Mouse (Mus musculus): ENCODE results near the gene Syne2. TPM values are rescaled to one million over a fixed set of nuclear protein-coding genes. Genes with fewer than 3 reads are reported as not detected.

Syne2 gene
- polyA plus RNA-seq, 1 experiment from 2014 or later, result 11.3 TPM

DNA sequence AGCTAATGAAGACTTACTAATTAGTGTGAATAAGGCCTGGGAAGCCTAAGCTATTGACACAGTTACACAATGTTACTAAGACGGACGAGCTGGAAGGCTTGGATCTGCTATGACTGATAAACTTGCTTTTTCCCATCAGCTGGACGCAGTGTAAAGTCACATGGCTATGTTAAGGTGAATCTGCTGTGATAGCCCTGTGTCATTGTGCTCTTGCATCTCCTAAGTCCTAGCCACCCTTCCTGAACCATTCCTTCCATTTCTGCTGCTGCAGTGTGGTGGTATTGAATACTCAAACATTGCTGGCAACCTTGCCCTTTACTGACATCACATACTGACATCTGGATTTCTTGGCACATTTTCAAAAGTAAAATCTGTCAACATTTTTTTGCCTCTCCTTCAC, 90.5 kb downstream of the Syne2 start:
- 61% methylated on average over 3 of the region's 3 CpGs for WGBS (ENCODE audit: insufficient replicate concordance)
- no peak for ATAC-seq
- H3K27ac ChIP-seq, result no peak overlapping the region
- no peaks in the 10 kb centered on the region for H3K4me1 ChIP-seq
- H3K4me3 ChIP-seq, result no peak overlapping the region
- no peaks in the 10 kb centered on the region for H3K27me3 ChIP-seq (replicated peaks)
- 0 out of 2 replicates have a peak, but pooled peaks cover 5% of the 10 kb centered on the region for H3K36me3 ChIP-seq
- no peak overlapping the region for H3K4me2 ChIP-seq
- H3K9ac ChIP-seq, result no peak overlapping the region
- no peaks in the 10 kb centered on the region for H3K9me3 ChIP-seq (replicated peaks)

DNA sequence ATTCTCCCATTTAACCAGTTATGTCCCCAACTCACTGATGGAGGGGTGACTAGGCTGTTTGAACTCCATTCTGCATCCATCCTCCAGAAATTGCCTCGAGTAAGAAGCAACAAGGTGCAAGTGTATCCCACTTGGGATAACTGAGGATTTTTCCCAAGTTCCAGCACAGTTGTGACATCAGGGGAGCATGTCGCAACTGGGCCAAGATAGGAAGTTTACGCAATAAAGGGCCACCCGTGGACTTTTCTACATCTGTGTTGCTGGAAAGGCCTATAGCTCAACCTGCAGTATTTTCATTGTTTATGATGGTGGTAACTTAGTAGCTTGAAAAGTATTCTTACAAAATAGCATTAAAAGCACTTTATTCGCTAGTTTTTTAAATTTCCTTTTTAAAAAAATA, 97.8 kb downstream of the Syne2 start:
- Histone ChIP-seq H3K27me3 (replicated peaks) (no peaks in the 10 kb centered on the region), H3K4me1 (no peaks in the 10 kb centered on the region), H3K4me2 (no peak overlapping the region), H3K4me3 (no peak overlapping the region), H3K36me3 (0 out of 2 replicates have a peak, but pooled peaks cover 5% of the 10 kb centered on the region), H3K9ac (no peak overlapping the region), H3K27ac (no peak overlapping the region), H3K9me3 (replicated peaks) (no peaks in the 10 kb centered on the region)
- ATAC-seq, result no peak
- 60% methylated on average over 5 of the region's 5 CpGs for WGBS (ENCODE audit: insufficient replicate concordance)

DNA sequence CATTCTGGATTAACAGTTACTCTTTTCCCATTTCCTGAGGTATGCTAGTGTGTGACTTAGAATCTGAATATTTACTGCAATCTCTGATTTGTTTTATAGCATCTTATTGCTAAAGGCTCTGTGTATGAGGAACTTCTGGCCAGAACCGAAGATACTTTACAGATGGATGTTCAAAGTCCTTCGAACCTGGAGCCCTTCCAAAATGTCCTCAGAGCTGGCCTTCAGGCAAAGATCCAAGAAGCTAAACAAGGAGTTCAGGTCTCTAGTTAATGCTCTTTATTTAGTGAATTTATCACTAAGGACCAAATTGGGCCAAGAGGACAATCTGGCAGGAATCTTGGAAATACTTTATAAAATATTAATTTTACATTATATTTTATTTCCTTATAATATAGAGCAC, 100.5 kb downstream of the Syne2 start:
- H3K36me3 ChIP-seq, result no peaks in the 10 kb centered on the region
- H3K4me3 ChIP-seq, result no peak overlapping the region
- no peak overlapping the region for H3K4me2 ChIP-seq
- no peak for ATAC-seq
- no peaks in the 10 kb centered on the region for H3K27me3 ChIP-seq (replicated peaks)
- no peak overlapping the region for H3K27ac ChIP-seq
- WGBS (ENCODE audit: insufficient replicate concordance), result 58% methylated on average over 2 of the region's 2 CpGs
- no peaks in the 10 kb centered on the region for H3K9me3 ChIP-seq (replicated peaks)
- no peak overlapping the region for H3K9ac ChIP-seq
- no peaks in the 10 kb centered on the region for H3K4me1 ChIP-seq

DNA sequence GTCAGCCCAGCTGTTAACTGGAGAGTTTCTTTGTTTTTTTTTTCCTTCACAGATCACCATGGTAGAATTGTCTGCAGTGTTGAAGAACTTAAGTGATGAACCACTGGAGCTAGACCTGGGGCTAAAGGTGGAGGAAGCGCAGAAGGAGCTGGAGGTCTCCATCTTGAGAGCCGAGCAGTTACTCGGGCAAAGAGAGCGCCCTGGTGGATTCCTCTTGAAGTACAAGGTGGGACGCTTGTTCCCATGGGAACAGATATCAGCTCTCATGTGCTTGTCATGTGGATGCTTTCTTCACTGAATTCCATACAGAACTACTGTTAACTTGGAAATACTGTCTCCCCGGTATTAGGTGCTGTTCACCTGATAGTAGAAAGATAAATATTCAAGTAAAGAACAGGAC, 101.0 kb downstream of the Syne2 start:
- H3K4me1 ChIP-seq, result no peaks in the 10 kb centered on the region
- no peak overlapping the region for H3K4me2 ChIP-seq
- no peak for ATAC-seq
- no peak overlapping the region for H3K9ac ChIP-seq
- H3K36me3 ChIP-seq, result no peaks in the 10 kb centered on the region
- 51% methylated on average over 6 of the region's 6 CpGs for WGBS (ENCODE audit: insufficient replicate concordance)
- H3K27me3 ChIP-seq (replicated peaks), result no peaks in the 10 kb centered on the region
- no peak overlapping the region for H3K27ac ChIP-seq
- no peak overlapping the region for H3K4me3 ChIP-seq
- H3K9me3 ChIP-seq (replicated peaks), result no peaks in the 10 kb centered on the region

DNA sequence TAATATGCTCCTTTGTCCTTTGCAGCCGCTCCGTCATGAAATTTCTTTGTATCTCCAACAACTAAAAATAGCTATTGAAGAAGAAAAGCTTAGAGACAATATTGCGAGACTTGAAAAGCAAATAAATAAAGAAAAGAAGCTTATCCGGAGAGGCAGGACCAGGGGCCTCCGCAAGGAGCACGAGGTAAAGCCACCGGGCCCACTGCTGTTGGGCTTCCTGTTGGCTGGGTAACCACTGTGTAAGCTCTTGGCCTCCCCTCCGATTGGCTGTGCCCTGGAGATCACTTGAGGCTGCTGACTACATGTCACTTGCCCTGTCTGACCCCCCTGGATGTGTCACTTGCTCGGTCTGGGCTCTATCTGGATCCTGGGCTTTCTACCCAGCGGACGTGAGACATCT, 105.0 kb downstream of the Syne2 start:
- Histone ChIP-seq H3K4me3 (no peak overlapping the region), H3K9me3 (replicated peaks) (no peaks in the 10 kb centered on the region), H3K9ac (no peak overlapping the region), H3K4me1 (no peaks in the 10 kb centered on the region), H3K4me2 (no peak overlapping the region), H3K27me3 (replicated peaks) (no peaks in the 10 kb centered on the region), H3K27ac (no peak overlapping the region), H3K36me3 (peaks cover 14% of the 10 kb centered on the region)
- 0 out of 2 replicates have a peak, but pooled peaks have one; percentile 27 for ATAC-seq
- WGBS (ENCODE audit: insufficient replicate concordance), result 60% methylated on average over 11 of the region's 11 CpGs

DNA sequence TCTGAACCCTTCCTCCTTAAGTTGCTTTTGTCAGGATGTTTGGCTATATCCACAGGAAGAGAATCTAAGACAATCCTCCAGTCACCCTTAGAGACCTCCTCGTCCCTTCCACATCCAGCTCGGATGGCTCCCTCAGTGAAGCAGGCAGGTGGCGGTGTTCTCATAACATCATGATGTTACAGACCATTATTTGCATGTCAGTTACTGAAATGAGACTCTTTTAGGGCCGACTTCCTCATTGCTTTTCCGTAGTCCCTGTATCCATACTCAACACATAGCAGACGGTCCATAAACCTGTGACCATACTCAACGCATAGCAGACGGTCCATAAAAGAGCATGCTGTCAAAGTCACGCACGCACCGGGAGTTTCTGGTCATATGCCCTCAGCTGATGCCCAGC, 106.9 kb downstream of the Syne2 start:
- H3K4me1 ChIP-seq, result no peaks in the 10 kb centered on the region
- peaks cover 14% of the 10 kb centered on the region for H3K36me3 ChIP-seq
- no peak for ATAC-seq
- no peak overlapping the region for H3K9ac ChIP-seq
- WGBS (ENCODE audit: insufficient replicate concordance), result 78% methylated on average over 11 of the region's 11 CpGs
- H3K27me3 ChIP-seq (replicated peaks), result no peaks in the 10 kb centered on the region
- H3K27ac ChIP-seq, result no peak overlapping the region
- H3K4me2 ChIP-seq, result no peak overlapping the region
- no peaks in the 10 kb centered on the region for H3K9me3 ChIP-seq (replicated peaks)
- H3K4me3 ChIP-seq, result no peak overlapping the region

DNA sequence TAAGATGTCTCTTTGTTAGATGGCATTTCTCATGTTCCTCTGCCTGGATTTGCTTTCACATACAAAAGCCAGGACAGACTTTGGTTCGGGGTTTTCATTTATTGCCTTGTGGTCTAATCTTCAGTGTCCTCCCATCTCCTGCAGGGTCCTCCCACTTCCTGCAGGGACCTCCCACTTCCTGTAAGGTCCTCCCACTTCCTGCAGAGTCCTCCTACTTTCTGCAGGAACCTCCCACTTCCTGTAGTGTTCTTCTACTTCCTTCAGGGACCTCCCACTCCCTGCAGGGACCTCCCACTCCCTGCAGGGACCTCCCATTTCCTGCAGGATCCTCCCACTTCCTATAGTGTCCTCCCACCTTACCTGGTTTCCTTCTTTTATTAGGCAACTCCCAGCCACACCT, 109.7 kb downstream of the Syne2 start:
- no peak overlapping the region for H3K9ac ChIP-seq
- H3K27ac ChIP-seq, result no peak overlapping the region
- WGBS (ENCODE audit: insufficient replicate concordance), result 38% methylated on average over 1 of the region's 1 CpGs
- no peaks in the 10 kb centered on the region for H3K4me1 ChIP-seq
- no peak overlapping the region for H3K4me3 ChIP-seq
- no peak overlapping the region for H3K4me2 ChIP-seq
- peaks cover 14% of the 10 kb centered on the region for H3K36me3 ChIP-seq
- no peak for ATAC-seq
- no peaks in the 10 kb centered on the region for H3K9me3 ChIP-seq (replicated peaks)
- H3K27me3 ChIP-seq (replicated peaks), result no peaks in the 10 kb centered on the region

DNA sequence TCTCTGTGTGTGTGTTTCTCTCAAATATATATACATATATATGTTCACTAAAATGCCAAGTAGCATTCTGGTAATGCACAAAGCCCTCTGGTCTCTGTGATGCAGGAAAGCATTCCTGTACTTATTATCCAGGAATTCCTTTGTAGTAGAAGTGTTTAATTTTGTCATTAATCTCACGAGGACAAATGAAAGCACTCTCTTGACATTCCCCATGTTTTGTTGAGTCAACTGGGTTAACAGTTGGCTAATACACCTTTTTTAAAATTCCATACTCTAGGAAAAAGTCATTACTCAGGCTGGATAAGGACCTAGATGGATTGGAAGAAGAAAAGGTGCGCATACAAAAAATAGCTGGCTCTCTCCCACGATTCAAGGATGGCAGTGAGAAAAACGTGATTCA, 115.6 kb downstream of the Syne2 start:
- Histone ChIP-seq H3K4me3 (no peak overlapping the region), H3K36me3 (no peaks in the 10 kb centered on the region), H3K4me2 (no peak overlapping the region), H3K27ac (no peak overlapping the region), H3K9me3 (replicated peaks) (no peaks in the 10 kb centered on the region), H3K27me3 (replicated peaks) (no peaks in the 10 kb centered on the region), H3K9ac (no peak overlapping the region), H3K4me1 (no peaks in the 10 kb centered on the region)
- no peak for ATAC-seq
- 59% methylated on average over 4 of the region's 4 CpGs for WGBS (ENCODE audit: insufficient replicate concordance)

DNA sequence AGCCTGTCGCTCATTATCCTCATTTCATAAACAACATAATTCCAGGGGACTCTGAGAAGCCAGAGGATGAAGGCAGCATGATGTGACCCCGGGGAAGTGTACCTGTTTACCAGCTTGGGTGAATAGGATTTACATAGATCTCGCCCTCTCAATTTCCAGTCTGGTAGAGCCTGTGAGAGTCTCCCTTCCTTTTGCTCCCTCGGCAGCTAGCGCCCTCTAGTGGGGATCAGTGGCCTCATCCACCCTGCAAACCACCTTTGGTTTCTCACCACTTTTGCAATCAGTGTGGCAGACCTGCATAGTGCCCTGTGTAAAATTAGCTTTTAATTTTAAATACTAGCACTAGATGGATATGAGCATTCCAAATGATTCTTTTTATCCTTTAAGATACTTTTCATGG, 133.4 kb downstream of the Syne2 start:
- no peak overlapping the region for H3K27ac ChIP-seq
- no peaks in the 10 kb centered on the region for H3K27me3 ChIP-seq (replicated peaks)
- H3K9ac ChIP-seq, result no peak overlapping the region
- H3K9me3 ChIP-seq (replicated peaks), result no peaks in the 10 kb centered on the region
- ATAC-seq, result no peak
- WGBS (ENCODE audit: insufficient replicate concordance), result 49% methylated on average over 5 of the region's 5 CpGs
- no peak overlapping the region for H3K4me2 ChIP-seq
- H3K4me3 ChIP-seq, result no peak overlapping the region
- H3K4me1 ChIP-seq, result no peaks in the 10 kb centered on the region
- H3K36me3 ChIP-seq, result peaks cover 3% of the 10 kb centered on the region; the same call in 1 of the 2 replicates

DNA sequence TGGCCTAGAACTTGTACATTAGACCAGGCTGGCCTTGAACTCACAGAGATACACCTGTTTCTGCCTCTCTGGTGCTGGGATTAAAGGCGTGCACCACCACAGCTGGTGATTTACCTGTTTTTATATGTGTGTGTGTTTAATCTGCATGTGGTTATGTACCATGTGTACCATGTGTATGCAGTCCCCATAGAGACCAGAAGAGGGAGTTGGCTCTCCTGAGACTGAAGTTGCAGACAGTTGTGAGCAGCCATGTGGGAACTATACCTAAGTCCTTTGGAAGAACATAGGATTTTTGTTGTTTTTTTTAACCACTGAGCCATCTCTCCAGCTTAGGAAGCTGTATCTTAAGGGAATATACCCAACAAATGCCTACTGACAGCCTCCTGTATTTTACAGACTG, 134.1 kb downstream of the Syne2 start:
- Histone ChIP-seq H3K4me3 (no peak overlapping the region), H3K27me3 (replicated peaks) (no peaks in the 10 kb centered on the region), H3K9me3 (replicated peaks) (no peaks in the 10 kb centered on the region), H3K4me2 (no peak overlapping the region), H3K36me3 (peaks cover 3% of the 10 kb centered on the region; the same call in 1 of the 2 replicates), H3K9ac (no peak overlapping the region), H3K4me1 (no peaks in the 10 kb centered on the region), H3K27ac (no peak overlapping the region)
- ATAC-seq, result no peak
- WGBS (ENCODE audit: insufficient replicate concordance), result 54% methylated on average over 1 of the region's 1 CpGs

DNA sequence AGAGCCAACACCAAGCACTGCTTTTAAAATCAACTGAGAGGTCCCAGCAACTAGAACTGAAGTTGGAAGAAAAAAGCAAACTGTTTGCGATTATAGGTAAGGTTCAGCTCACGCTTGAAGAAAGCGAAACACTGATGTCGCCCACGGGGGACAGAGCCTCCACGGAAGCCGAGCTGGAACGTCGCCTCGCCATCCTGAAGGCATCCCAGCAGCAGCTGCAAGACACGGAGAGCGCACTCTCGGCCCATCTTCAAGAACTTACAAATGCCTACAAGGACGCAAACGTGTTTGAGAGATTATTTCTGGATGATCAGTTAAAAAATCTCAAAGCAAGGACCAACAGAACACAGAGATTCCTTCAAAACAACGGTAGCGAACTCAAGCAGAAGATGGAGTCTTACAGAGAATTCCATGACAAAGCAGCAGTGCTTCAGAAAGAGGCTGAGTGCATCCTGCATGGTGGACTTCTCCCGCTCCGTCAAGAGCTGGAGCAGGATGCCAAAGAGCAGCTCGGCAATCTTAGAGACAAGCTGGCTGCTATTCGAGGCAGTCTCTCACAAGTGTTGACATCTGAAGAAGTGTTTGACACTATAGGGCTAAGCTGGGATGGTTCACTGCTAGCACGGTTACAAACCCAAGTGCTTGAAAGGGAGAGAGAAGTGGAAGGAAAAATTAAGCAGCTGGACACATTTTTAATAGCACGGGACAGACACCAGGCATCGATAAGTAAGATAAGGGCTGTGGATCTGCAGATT, 148.7 kb downstream of the Syne2 start:
- Histone ChIP-seq H3K27me3 (replicated peaks) (no peaks in the 10 kb centered on the region), H3K4me1 (no peaks in the 10 kb centered on the region), H3K4me3 (no peak overlapping the region), H3K36me3 (0 out of 2 replicates have a peak, but pooled peaks cover 3% of the 10 kb centered on the region), H3K27ac (no peak overlapping the region), H3K4me2 (no peak overlapping the region), H3K9me3 (replicated peaks) (no peaks in the 10 kb centered on the region), H3K9ac (no peak overlapping the region)
- WGBS (ENCODE audit: insufficient replicate concordance), result 84% methylated on average over 24 of the region's 24 CpGs
- no peak for ATAC-seq

DNA sequence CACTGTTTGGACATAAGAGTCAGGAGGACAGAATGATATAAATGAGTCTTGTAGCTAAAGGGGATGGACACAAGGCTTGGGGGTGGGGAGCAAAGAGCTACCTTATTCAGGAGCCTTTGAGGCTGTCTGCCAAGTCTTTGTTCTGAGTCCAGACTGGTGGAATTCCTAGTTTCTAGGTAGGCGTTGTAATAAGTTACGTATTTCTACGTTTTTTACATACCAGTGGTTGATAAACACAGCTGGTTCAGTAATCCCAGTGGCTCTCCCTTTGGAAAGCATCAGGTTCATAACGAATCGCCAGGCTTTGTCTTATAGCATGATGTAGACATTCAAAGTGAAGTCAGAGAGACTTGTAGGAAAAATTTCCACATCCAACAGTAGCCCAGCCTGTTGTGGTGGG, 161.1 kb downstream of the Syne2 start:
- 79% methylated on average over 5 of the region's 5 CpGs for WGBS (ENCODE audit: insufficient replicate concordance)
- ATAC-seq, result no peak
- Histone ChIP-seq H3K27ac (no peak overlapping the region), H3K4me2 (no peak overlapping the region), H3K9ac (no peak overlapping the region), H3K4me1 (0 out of 2 replicates have a peak, but pooled peaks cover 3% of the 10 kb centered on the region), H3K4me3 (no peak overlapping the region), H3K9me3 (replicated peaks) (no peaks in the 10 kb centered on the region), H3K36me3 (no peaks in the 10 kb centered on the region), H3K27me3 (replicated peaks) (no peaks in the 10 kb centered on the region)

DNA sequence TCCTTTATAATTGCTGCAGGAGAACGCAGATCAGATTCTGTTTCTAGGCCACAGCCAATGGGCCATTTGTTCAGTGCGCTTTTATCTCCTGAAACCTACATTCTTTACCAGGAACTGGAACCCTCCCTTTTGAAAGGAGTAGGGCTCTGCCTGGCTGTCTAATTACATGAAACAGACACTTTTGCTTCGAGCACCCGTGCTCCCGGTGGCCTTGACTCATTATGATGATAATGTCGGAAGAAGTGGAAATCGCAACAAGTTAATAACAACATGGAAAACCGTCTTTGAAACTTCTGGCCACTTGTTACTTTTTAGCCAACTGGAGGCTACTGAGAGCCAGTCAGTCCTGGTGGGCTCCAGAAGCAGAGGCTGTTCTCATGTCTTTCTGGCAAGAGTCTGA, 165.4 kb downstream of the Syne2 start:
- Histone ChIP-seq H3K9me3 (replicated peaks) (no peaks in the 10 kb centered on the region), H3K4me2 (no peak overlapping the region), H3K9ac (no peak overlapping the region), H3K4me3 (no peak overlapping the region), H3K4me1 (0 out of 2 replicates have a peak, but pooled peaks cover 3% of the 10 kb centered on the region), H3K27me3 (replicated peaks) (no peaks in the 10 kb centered on the region), H3K27ac (no peak overlapping the region), H3K36me3 (0 out of 2 replicates have a peak, but pooled peaks cover 3% of the 10 kb centered on the region)
- WGBS (ENCODE audit: insufficient replicate concordance), result 65% methylated on average over 8 of the region's 8 CpGs
- ATAC-seq, result no peak

All from liver, embryonic 12.5 days (tissue).